Mouse (Mus musculus): ENCODE measurements around the gene Amz1.

The Amz1 gene

DNA sequence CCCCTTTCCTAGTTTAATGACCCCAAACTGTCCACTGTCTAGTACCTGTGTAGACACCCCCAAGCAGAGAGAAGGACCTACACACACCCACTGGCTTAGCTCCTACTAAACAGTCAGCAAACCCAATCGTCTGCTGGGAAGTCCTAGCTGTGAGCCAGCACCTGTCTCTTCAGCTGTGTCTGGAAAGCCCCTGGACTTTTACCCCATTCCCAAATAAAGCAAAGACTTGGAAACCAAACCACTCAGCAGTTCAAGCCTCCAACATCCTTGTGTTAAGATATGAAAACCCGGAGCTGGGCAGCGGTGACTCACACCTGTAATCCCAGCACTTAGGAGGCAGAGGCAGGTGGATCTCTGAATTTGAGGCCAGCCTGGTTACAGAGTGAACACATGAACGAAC lies 42.6 kb downstream of the Amz1 start:
- DNase-seq (ENCODE audit: low read depth, low spot score), result no peak

DNA sequence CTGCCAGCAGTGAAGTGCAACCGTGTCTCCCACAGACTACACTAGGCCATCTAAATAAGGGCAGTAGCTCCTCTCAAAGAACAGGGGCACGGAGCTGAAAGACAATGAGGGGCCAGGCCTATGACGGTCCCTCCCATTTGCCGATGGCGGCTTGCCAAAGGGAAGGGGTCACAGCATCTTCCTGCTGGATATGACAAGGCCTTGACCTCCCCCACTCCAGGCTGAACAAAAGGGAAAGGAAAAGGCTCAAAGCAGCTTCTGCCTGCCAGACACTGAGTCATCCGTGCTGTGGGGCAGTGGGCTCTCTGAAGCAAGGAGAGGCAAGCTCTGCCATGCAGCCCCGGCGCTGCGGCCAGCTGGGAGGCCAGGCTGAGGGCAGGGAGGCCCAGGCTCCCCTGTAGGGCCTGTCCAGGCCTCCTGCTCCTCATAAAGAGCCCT lies 43.8 kb downstream of the Amz1 start:
- DNase-seq (ENCODE audit: low read depth, low spot score), result peak; percentile 96

DNA sequence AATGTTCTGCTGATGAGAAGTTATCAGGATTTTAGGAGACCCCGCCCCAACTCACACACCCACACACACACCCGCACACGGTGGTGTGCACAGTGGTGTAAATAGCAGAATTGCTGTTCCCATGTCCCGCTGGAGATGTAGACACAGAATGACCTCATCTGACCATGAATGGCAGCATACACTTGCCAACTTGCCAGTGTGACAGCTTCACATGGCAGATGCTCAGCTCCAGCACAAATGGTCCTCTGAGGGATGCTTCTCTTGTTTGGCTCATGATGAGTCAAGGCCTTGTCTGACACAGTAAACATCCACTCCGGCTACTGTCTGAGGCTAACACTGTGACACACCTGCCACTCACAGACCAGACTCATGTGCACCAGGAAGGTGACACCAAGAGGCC lies 44.4 kb downstream of the Amz1 start:
- DNase-seq (ENCODE audit: low read depth, low spot score), result peak; percentile 89

DNA sequence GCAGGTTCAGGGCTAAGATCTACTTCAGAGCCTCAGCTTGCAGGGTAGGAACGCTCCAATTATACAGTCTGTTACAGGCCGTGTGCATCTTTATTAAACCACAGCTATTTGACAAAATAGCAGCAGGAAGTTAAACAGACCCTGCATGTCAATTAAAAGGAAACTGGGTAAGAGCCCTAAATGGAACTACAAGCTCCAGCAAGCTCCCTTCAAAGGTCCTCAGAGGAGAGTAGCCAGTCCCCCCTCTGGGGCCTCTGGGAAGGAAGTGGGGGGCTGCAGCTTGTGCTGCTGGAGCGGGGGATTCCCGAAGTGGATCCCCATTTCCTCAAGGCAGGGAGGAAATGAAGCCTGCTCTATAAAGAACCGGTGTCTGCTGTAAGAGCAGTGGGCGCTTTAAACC lies 47.7 kb downstream of the Amz1 start:
- DNase-seq (ENCODE audit: low read depth, low spot score), result no peak

DNA sequence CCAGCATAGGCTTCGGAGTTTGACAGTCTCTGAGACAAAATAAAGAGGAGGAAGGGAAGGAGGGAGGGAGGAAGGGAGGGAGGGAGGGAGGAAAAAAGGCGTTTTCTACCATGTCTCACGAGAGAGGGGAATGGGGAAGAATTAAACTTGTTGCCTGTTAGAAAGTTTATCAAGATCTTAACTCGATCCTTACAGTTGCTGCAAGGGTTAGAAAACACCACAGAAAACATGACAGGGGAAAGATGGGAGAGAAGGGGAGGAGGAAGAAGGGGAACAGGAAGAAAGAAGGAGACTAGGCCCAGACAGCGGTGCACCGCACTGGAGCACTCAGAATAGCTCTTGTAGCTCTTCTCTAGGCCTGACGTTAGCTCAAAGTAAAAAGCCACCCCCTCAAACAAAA lies 48.2 kb downstream of the Amz1 start:
- no peak for DNase-seq (ENCODE audit: low read depth, low spot score)

DNA sequence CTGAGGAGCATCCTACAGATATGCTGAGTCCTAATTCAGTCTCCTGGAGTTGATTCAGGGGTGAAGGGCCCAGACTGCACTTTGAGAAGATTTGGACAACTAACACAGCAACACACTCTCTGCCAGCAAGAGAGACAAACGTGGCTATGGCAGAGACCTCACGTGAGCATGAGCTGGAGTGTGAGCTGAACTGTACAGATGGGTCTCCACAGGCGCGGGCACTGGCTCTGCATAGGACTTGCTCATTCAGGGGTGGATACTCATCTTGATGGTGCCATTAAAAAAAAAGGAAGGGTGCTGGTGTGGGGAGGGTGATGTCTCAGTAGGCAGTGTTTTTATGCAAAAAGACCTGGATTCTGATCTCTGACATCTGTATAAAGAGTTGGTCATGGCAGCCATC lies 51.2 kb downstream of the Amz1 start:
- DNase-seq (ENCODE audit: low read depth, low spot score), result no peak

DNA sequence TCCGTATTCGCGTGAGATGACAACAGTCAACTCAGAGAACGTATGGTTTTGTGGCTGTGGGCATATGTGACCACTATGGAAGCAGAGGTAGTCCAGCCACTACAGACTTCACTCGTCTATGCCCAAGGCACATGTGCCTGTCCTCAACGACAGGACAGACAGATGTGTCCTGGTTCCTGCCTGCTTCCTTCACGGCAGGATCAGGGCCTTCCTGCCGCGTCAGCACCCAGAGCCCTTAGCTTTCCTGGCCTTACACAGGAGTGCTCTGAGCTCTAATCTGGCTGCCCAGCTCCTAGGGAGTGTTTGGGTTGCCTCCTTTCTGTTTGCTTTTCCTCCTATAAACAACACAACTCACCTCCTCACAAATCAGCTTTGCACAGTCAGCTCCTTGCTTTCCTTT lies 53.0 kb downstream of the Amz1 start:
- DNase-seq (ENCODE audit: low read depth, low spot score), result no peak

DNA sequence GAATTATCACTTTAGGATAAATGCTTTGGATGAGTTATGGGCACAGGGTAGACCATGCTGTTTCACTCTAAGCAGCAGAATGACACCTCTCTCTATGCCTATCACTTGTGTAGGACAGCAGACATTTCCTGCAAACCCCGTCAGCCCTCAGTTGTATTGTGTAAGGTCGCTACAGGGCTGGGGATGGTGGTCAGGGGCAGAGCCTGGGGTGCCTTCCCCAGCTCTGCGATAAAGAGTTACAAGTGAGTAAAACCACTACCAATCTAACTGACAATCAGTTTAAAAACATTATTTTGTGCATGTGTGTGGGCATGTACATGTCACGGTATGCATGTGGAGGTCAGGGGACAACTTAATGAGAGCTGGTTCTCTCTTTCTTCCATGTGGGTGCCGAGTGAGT lies 57.2 kb downstream of the Amz1 start:
- DNase-seq (ENCODE audit: low read depth, low spot score), result no peak

DNA sequence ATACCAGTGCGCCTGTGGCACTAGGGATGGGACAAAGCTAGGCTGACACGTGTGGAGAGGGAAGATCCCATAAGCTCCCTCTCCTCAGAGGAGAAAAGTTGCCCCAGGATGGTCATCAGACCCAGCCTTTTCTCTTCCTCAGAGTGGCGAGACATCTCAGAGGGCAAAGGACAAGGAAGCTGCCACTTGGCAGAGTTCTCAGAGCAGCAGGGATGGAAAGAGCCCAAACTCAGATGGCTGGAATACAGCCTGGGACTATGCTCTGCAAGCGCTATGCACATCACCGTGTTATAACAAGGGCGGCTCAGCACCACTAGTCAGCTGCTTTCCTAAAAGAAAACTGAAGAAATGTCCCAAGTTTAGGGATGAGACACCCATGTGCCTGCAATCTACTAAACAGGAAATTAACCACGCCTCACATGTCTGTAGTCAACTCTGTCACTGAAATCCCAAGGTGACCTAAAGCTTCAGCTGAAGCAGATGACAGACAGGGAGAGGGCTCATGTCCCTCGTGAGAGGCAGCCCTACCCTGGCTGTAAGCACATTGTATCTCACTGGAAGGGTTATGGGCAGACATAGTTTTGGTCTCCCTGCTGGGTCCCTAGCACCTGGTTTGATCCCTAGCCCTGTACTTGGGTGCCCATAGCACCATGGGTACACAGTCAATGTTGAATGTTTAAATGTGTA lies 58.1 kb downstream of the Amz1 start:
- no peak for DNase-seq (ENCODE audit: low read depth, low spot score)

DNA sequence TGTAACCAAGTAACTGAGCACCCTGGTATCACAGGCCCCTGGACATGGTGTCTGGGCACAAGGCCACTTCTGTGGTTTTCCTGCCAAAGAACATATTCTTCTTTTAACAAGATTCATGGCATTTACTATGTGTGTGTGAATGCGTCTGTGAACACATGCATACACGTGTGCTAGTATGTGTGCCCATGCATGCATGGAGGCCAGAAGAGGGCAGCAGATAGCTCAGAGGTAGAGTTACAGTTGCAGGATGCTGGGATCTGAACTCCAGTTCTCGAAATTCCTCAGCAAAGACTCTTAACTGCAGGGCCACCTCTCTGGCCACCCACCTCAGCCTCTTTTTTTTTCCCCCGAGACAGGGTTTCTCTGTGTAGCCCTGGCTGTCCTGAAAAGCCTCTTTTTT lies 59.6 kb downstream of the Amz1 start:
- DNase-seq (ENCODE audit: low read depth, low spot score), result peak; percentile 25

DNA sequence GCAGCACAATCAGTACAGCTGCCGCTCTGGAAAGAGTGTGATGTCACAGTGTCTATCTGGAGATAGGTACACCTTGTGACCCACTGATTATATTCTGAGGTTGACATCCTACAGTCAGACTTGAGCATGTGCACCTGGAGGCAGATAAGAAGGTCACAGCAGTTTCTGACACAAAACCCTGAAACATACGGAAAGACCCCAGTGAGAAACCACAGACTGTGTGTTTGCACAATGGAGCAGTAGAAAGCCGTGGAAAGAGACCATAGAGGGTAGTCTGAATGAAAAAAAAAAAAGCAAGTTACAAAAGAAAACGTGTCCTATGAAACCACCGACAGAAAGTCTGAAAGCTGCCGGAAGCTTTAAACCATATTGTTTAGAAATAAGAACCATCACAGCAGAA lies 60.4 kb downstream of the Amz1 start:
- DNase-seq (ENCODE audit: low read depth, low spot score), result no peak

DNA sequence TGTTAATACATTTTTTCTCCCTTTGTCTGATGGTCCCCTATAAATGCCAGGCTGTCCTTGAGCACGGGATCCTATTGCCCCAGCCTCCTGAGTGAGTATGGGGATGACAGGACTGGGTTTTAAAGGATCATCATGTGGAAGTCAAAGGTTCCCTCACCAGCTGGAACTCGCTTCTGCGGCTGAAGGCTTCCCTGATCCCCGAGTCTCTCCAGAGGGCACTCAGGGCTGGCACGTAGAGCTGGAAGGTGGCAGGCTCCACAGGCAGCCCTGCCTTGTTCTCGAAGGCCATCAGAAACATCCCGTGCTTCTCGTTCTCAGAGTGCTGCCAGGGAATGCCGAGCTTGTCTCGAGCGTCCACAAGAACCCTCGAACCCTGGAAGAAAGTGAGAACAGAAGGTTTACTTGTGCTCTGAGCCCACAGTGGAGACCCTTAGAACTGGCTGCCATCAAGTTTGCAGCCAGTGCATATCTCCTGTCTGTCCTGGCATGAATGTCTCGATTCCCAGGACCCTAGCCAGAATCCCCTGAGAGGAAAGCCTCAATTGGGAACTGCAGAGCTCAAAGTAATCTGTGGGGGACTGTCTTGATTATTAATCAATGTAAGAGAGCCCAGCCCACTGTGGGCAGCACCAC lies 61.4 kb downstream of the Amz1 start:
- no peak for DNase-seq (ENCODE audit: low read depth, low spot score)

DNA sequence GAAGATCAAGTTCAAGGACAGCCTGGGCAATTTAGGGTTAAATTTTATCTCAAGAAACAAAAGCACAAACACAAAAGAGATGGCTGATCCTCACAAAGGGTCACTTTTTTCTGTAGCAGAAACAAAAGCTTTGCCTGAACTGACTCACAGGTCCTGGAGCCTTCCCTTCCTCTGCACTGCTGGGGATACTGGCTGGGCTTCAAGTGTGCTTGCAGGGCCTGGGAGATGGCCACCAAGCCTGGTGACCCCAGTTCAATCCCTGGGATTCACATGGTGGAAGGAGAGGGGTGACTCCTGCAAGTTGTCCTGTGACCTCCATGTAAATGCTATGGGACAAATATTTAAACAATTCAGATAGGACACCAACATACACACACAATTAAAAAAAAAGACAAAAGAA lies 65.6 kb downstream of the Amz1 start:
- peak; percentile 39 for DNase-seq (ENCODE audit: low read depth, low spot score)

DNA sequence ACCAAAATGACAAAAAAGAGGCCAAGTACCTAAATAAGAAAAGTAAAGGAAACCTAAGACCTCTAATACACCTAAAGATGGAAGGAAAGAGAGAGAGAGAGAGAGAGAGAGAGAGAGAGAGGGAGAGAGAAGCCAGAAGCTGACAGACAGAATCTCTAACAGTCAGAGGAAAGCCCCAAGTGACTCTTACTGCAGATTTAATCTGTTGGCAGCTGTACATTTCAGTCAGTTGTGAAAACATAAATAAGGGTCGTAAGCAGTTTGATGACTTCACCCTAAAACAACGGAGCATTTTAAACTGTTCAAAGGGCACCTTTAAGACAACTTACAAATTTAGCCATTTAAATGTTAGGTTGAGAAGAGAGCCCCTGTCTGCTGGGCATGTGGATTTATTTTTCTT lies 66.5 kb downstream of the Amz1 start:
- DNase-seq (ENCODE audit: low read depth, low spot score), result peak; percentile 72

DNA sequence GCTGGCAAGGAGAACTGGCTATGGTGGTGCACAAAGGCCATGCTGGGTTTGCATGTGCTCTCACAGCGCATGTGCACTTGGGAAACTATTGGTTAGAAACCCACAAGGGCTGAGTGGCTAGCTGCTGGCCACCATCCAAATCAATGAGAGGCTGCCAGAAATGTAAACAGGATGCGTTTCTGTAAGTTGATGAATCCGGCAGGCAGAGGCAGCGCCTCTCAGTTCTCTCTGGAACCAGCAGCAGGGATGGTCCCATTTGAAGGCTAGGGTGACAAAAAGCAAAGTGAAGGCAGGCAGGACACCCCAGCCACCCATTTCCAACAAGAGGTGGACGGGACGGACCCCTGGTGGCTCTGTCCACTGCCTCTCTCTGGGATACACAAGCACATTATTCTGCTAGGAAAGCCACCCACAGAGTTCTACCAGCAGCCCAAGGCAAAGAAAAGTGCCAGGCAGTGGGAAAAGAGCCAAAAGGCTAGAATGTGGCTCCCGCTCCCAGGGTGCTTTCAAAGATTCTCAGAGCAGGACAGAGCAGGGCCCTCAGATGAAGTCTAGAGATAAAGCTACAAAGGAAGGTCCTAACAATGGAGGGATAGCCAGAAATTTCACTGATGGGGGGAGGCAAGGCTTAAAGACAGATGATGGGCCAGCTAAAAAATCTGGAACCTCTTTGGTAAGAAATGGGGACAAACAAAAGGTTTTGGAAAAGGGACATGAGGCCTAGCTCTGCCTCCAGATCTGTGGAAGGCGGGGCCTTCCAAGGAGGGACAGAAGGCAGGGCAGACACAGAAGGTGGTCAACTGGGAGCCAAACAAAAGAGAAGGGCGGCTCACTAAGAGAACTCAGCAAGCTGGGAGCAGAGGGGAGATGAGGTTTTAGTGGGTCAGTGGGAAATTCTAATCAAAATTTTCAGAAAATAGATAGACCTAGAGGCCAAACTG lies 67.3 kb downstream of the Amz1 start:
- DNase-seq (ENCODE audit: low read depth, low spot score), result peak; percentile 98

DNA sequence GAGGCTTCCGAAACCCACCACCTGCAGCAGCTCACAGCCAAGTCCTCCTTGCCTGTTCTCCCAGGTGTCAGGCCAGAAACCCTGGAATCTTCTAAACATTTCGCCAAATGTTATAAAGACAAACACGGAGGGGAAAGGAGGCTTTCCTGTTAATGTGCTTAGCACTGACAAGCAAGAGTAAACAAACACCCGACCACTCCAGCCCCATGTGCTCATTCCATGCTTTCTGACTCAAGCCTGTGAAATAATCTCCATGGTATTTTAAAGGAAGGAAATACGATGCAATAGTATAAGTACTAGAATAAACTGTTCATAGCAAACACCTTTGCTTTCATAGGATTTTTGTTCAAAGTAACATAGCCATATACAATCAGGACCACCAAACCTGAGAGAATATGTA lies 68.3 kb downstream of the Amz1 start:
- DNase-seq (ENCODE audit: low read depth, low spot score), result peak; percentile 67

DNA sequence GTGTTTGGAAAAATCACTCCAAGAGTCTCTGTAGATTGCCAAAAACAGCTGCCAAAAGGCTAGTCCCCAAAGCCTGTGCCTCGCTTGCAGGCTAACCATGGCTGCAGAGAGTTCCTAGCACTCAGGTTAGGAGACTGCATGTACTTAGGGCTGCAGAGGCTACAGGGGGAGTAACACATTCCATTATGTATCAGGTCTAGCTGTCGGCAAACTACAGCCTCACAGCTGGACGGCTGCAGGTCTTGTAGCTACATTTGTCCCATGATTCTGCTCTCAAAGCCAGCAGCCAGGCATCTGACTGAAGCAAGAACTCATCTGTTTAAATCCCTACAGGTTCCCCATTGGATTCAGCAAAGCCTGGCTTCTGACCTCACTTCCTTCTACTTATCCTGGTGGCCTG lies 70.8 kb downstream of the Amz1 start:
- DNase-seq (ENCODE audit: low read depth, low spot score), result no peak

DNA sequence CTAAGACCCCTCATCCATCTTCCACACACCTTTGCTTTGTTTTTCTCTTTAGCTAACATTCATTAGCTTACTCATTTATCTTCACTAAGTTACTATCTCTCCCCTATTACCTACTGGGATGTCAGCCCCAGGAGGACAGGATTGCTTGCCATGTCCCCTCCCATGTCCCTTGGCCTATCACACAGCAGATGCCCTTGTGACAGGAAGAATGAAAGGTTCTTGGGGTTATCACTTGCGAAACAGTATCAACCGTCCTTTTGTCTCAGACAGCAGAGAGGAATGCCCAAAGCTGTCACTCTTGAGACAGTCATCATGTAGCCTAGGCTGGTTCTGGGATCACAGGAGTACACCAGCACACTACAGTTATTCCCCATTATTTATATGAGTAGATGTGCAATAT lies 71.2 kb downstream of the Amz1 start:
- no peak for DNase-seq (ENCODE audit: low read depth, low spot score)

DNA sequence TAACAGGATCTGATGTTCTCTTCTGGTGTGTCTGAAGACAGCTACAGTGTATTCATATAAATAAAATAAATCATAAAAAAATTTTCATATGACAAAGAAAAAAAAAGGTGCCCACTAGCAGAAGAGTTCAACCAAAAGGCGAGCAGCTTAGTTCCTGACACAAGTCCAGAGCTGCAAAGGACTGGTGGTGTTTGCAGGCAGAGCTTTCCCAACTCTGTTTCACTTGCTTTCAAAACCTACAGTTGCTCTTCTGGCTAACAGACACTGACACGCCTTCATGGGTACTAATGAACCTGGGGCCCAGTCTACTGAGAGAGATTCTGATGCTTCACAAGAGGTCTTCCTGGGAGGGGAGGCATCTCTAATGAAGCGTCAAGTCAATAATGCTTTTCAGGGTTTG lies 72.1 kb downstream of the Amz1 start:
- DNase-seq (ENCODE audit: low read depth, low spot score), result no peak

DNA sequence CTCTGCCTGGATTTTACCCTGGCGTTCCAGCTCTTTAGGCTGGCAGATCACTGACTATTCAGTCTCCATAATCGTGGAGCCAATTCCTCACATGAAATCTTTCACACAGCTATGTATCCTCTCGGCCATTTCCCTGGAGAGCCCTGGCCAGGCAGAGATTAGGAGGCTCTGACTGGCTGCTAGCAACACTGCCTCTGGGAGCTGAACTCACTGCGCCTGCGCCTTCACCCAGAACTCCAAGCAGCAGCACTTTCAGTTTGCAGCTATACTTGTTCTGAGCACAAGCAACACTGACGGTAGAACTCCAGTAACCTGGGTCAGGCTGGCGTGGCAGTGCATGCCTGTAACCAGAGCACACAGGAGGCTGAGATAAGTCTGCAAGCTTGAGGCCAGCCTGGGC lies 74.2 kb downstream of the Amz1 start:
- no peak for DNase-seq (ENCODE audit: low read depth, low spot score)

DNA sequence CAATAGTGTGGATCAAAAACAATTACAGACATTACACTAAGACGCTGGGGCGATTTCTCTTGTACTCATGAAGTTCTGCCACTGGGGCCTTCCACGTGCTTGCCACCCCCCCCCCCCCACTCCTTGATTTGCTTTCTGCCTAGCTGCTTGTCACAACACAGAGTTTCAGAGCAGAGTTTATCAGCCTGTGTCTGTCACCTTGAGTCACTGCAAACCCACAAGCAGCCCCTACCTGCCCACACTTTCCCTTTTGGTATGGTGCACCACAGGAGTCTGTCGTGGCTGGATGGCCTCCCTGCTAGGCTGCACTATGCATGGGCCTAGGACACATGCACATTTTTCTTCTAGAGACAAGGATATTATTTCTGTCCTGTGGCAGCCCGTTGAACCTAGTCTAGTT lies 74.8 kb downstream of the Amz1 start:
- no peak for DNase-seq (ENCODE audit: low read depth, low spot score)

DNA sequence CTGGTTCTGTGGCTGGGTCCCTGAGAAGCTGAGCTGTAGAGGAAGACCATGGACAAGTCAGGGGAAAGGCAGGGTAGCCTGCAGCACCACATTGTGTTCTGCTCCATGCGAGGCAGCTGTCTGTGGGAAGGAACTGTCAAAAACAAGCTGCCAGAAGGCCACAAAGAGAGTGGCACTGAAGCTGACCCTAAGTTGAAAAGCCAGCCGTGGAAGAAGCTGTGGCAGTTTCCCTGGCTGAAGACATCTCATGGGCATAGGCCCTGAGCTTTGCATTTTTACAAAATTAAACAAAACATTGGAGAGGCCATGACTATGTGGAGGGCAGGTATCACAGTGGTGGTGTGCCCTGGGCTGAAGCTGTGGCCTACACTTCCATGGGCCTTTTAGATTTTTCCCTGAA lies 75.3 kb downstream of the Amz1 start:
- DNase-seq (ENCODE audit: low read depth, low spot score), result no peak

Measured in 3T3-L1 (cell line).